Mouse (Mus musculus) stomach, embryonic 16.5 days (tissue): ENCODE measurements around the gene Smurf1. TPM values are rescaled to one million over a fixed set of nuclear protein-coding genes. Genes with fewer than 3 reads are reported as not detected.

ENCODE experiments used
- ATAC-seq: fragments of 200-750 bp; cut with Nextera tagmentation; 2 replicates; pipeline ENCODE4 v1.8.0; 2017; ENCODE audit warnings: moderate number of reproducible peaks, moderate TSS enrichment; ENCODE audit not compliant: insufficient read depth, low FRiP score
- H3K27ac ChIP-seq: fragments of 300-500 bp; sonication (generic); 2 replicates; pipeline ENCODE4 v1.5.1; 2014; ENCODE audit warnings: low read length
- H3K27me3 ChIP-seq: fragments of 300-500 bp; sonication (generic); 2 replicates; pipeline ENCODE4 v1.6.1; 2014; ENCODE audit warnings: low read length, control low read depth, mixed read lengths; ENCODE audit not compliant: control insufficient read depth, insufficient read depth
- H3K36me3 ChIP-seq: fragments of 300-500 bp; sonication (generic); 2 replicates; pipeline ENCODE4 v1.6.1; 2014; ENCODE audit warnings: low read length; ENCODE audit not compliant: control insufficient read depth, insufficient read depth
- H3K4me1 ChIP-seq: fragments of 300-500 bp; sonication (generic); 2 replicates; pipeline ENCODE4 v1.6.1; 2014; ENCODE audit warnings: low read length, control low read depth, mixed read lengths; ENCODE audit not compliant: control insufficient read depth, insufficient read depth
- H3K4me2 ChIP-seq: fragments of 300-500 bp; sonication (generic); 2 replicates; pipeline ENCODE4 v1.6.1; 2014; ENCODE audit warnings: low read depth, low read length, mixed read lengths
- H3K4me3 ChIP-seq: fragments of 300-500 bp; sonication (generic); replicated peaks from 2 replicates; pipeline ENCODE4 v1.5.1; 2014; ENCODE audit warnings: mild to moderate bottlenecking, low read length
- H3K9ac ChIP-seq: fragments of 300-500 bp; sonication (generic); 2 replicates; pipeline ENCODE4 v1.6.1; 2014; ENCODE audit warnings: low read length
- H3K9me3 ChIP-seq: fragments of 300-500 bp; sonication (generic); replicated peaks from 2 replicates; pipeline ENCODE4 v1.6.1; 2016; ENCODE audit warnings: low read length, control low read depth; ENCODE audit not compliant: control insufficient read depth
- WGBS: fragments of 180-500 bp; shearing (Covaris S2); extraction: QIAGEN DNeasy Blood & Tissue Kit; methylation state at CpG from one replicate; pipeline ENCODE4 v1.1.7; 2014; 5-methylcytosine and 5-hydroxymethylcytosine counted together
- polyA plus RNA-seq: library from polyadenylated mRNA; unstranded; fragments of >200 nt; fragmentation: Nextera tagmentation; extraction: Ambion mirVana; gene quantifications from 2 replicates; pipeline ENCODE4 v1.2.1, GENCODE M21; 2015

Smurf1 gene
- polyA plus RNA-seq, 1 experiment from 2014 or later, result 7.0 TPM

DNA sequence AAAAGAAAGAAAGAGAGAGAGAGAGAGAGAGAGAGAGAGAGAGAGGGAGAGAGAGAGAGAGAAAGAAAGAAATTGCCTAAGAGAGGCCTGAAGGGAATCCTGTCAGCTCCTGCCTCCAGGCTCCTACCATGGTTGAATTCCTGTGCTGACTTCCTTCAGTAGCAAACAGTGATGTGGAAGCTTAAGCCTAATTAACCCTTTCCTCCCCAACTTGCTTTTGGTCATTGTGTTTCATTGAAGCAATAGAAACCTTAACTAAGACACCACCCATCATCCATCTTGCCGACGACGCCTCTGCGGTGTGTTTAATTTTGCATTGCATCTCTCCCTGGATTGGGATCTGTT lies 23.4 kb upstream of the Smurf1 start:
- Histone ChIP-seq H3K9ac (no peak overlapping the region), H3K4me3 (no peak overlapping the region), H3K36me3 (no peaks in the 10 kb centered on the region), H3K27ac (no peak overlapping the region), H3K4me1 (no peaks in the 10 kb centered on the region), H3K9me3 (peaks cover 7% of the 10 kb centered on the region; the same call in 1 of the 2 replicates), H3K27me3 (no peaks in the 10 kb centered on the region), H3K4me2 (no peak overlapping the region)
- WGBS, result 62% methylated on average over 4 of the region's 4 CpGs
- ATAC-seq, result no peak

DNA sequence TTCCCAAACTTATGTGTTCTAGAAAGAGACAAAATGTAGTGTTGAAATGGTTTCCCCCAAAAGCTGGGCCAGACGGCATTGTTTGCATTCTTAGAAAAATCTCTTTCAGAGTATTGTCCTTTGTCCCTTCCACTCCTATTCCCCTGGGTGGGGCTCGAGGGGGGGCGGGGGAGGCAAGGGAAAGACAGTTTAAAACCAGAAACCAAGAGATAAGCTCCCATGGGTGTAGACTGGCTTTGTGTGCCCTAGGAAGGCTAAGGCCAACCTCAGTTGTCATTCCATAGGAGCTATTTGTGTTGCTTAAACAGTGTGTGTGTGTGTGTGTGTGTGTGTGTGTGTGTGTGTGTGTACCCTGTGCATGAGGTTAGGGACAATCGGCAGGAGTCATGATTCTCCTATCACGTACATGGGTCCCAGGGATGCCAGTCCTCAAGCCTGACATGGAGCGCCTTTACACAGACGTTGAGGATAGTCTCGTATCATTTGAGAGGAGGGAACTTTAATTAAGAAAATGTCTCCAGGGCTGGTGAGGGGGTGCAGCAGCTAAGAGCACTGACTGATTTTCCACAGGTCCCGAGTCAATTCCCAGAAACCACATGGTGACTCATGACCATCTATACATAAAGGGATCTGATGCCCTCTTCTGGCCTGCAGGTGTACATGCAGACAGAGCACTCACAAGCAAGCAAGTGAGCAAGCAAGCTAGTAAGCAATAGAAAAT lies 22.9 kb upstream of the Smurf1 start:
- WGBS, result 43% methylated on average over 9 of the region's 9 CpGs
- no peak overlapping the region for H3K4me2 ChIP-seq
- no peak overlapping the region for H3K4me3 ChIP-seq
- H3K27me3 ChIP-seq, result no peaks in the 10 kb centered on the region
- peak overlapping the region; percentile 23; the same call in 1 of the 2 replicates for H3K27ac ChIP-seq
- H3K4me1 ChIP-seq, result no peaks in the 10 kb centered on the region
- no peaks in the 10 kb centered on the region for H3K36me3 ChIP-seq
- peak; percentile 71; the same call in 1 of the 2 replicates for ATAC-seq
- H3K9me3 ChIP-seq, result peaks cover 7% of the 10 kb centered on the region; the same call in 1 of the 2 replicates
- no peak overlapping the region for H3K9ac ChIP-seq

GRCm38 (mm10) chr5:144987561-144987960 lies 21.9 kb upstream of the Smurf1 start:
- Histone ChIP-seq H3K4me1 (no peaks in the 10 kb centered on the region), H3K27ac (no peak overlapping the region), H3K36me3 (no peaks in the 10 kb centered on the region), H3K4me2 (no peak overlapping the region), H3K27me3 (no peaks in the 10 kb centered on the region), H3K9me3 (peaks cover 14% of the 10 kb centered on the region; the same call in 1 of the 2 replicates), H3K4me3 (no peak overlapping the region), H3K9ac (no peak overlapping the region)
- no peak for ATAC-seq
- WGBS, result 88% methylated on average over 13 of the region's 13 CpGs

DNA sequence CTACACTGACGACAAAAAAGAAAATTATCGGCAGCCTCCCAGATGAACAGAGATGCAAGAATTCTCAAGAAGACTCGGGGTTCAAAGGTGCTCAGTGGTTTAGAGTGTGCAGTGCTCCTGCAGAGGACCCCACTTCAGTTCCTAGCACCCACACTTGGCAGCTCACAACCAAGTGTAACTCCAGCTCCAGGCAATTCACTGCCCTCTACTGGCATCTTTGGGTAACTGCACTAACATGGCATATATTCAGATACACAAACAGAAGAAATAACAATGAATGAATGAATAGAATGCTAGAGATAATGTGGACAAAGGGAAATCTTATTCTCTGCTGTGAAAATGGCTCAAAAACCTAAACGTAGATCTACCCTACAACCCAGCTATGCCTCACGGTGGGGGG lies 19.2 kb upstream of the Smurf1 start:
- no peak overlapping the region for H3K27ac ChIP-seq
- no peak overlapping the region for H3K9ac ChIP-seq
- no peaks in the 10 kb centered on the region for H3K36me3 ChIP-seq
- H3K9me3 ChIP-seq, result peaks cover 14% of the 10 kb centered on the region; the same call in 1 of the 2 replicates
- H3K4me3 ChIP-seq, result no peak overlapping the region
- no peaks in the 10 kb centered on the region for H3K4me1 ChIP-seq
- WGBS, result 92% methylated on average over 5 of the region's 5 CpGs
- H3K27me3 ChIP-seq, result no peaks in the 10 kb centered on the region
- no peak for ATAC-seq
- H3K4me2 ChIP-seq, result no peak overlapping the region

DNA sequence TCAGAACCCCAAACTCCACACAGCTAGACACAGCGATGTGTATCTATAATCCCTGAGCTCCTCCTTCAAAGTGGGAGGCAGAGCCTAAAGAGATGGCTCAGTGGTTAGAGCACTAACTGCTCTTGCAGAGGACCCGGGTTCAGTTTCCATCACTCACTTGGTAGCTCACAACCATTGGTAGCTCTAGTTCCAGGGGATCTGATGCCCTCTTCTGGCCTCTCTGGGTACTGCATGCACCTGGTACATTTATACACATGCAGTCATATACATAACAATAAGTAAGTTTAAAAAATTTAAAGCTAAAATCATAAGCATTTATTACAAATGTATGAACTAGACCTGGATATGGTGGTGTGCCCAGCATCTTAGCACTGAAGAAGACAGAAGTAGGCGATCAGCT lies 17.6 kb upstream of the Smurf1 start:
- no peaks in the 10 kb centered on the region for H3K4me1 ChIP-seq
- no peak for ATAC-seq
- 95% methylated on average over 3 of the region's 3 CpGs for WGBS
- H3K4me2 ChIP-seq, result no peak overlapping the region
- no peak overlapping the region for H3K27ac ChIP-seq
- H3K9me3 ChIP-seq, result peaks cover 14% of the 10 kb centered on the region; the same call in 1 of the 2 replicates
- no peaks in the 10 kb centered on the region for H3K36me3 ChIP-seq
- H3K27me3 ChIP-seq, result no peaks in the 10 kb centered on the region
- H3K9ac ChIP-seq, result no peak overlapping the region
- H3K4me3 ChIP-seq, result no peak overlapping the region

- Histone ChIP-seq H3K36me3 (no peaks in the 10 kb centered on the region), H3K27me3 (no peaks in the 10 kb centered on the region), H3K9ac (peak overlapping the region; percentile 5; the same call in 1 of the 2 replicates), H3K27ac (peak overlapping the region; percentile 91), H3K4me3 (no peak overlapping the region), H3K4me1 (no peaks in the 10 kb centered on the region), H3K4me2 (peak overlapping the region; percentile 19; the same call in 1 of the 2 replicates), H3K9me3 (peaks cover 7% of the 10 kb centered on the region; the same call in 1 of the 2 replicates)
- ATAC-seq, result peak; percentile 71; the same call in 1 of the 2 replicates
- 62% methylated on average over 6 of the region's 6 CpGs for WGBS
Observed at GRCm38 (mm10) chr5:144979110-144979509, 13.5 kb upstream of the Smurf1 start.

- Histone ChIP-seq H3K9me3 (peaks cover 7% of the 10 kb centered on the region; the same call in 1 of the 2 replicates), H3K27me3 (no peaks in the 10 kb centered on the region), H3K4me1 (no peaks in the 10 kb centered on the region), H3K9ac (peak overlapping the region; percentile 31; the same call in 1 of the 2 replicates), H3K36me3 (no peaks in the 10 kb centered on the region), H3K27ac (peak overlapping the region; percentile 91), H3K4me2 (peak overlapping the region; percentile 19; the same call in 1 of the 2 replicates), H3K4me3 (no peak overlapping the region)
- 53% methylated on average over 10 of the region's 10 CpGs for WGBS
- ATAC-seq, result peak; percentile 85
Observed at GRCm38 (mm10) chr5:144978533-144979107, 13.0 kb upstream of the Smurf1 start.

DNA sequence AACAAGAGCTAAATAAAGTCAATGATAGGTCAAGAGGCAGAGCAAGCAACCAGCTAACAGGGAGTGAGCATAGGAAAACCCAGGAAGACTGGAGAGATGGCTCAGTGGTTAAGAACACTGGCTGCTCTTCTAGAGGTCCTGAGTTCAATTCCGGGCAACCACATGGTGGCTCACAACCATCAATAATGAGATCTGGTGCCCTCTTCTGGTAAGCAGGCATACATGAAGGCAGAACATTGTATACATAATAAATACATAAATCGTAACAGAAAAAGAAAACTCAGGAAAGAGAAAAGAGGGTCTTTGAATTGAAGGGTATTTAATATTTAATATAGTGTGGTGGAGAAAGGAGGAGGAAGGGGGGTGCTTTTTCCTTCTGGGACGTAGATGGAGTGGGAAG lies 5.6 kb upstream of the Smurf1 start:
- no peaks in the 10 kb centered on the region for H3K36me3 ChIP-seq
- 0 out of 2 replicates have a peak, but pooled peaks cover 4% of the 10 kb centered on the region for H3K4me1 ChIP-seq
- 78% methylated on average over 3 of the region's 3 CpGs for WGBS
- no peak overlapping the region for H3K27ac ChIP-seq
- ATAC-seq, result no peak
- no peaks in the 10 kb centered on the region; the same call in 1 of the 2 replicates for H3K27me3 ChIP-seq
- no peak overlapping the region for H3K9ac ChIP-seq
- no peak overlapping the region for H3K4me3 ChIP-seq
- H3K4me2 ChIP-seq, result no peak overlapping the region
- H3K9me3 ChIP-seq, result no peaks in the 10 kb centered on the region
